Mouse (Mus musculus) cortical plate, adult 2 months (tissue): ENCODE results near the gene Slc22a13.
"Not testable (repeated sequence)": the region's sequence is repeated elsewhere in the genome, so short reads cannot be mapped to it uniquely, and the experiment has no call there.

Experiments
- CTCF ChIP-seq: fragments of 200-500 bp; IDR thresholded peaks from 2 replicates; pipeline ENCODE4 v1.5.1; 2011; ENCODE audit warnings: mild to moderate bottlenecking, control low read depth, low read length; ENCODE audit not compliant: insufficient read depth; ENCODE audit errors: extremely low read depth
- POLR2A ChIP-seq: fragments of 200-500 bp; IDR thresholded peaks from 2 replicates; pipeline ENCODE4 v1.6.1; 2011; ENCODE audit warnings: mild to moderate bottlenecking, low read length, control low read depth; ENCODE audit not compliant: insufficient read depth; ENCODE audit errors: extremely low read depth

DNA sequence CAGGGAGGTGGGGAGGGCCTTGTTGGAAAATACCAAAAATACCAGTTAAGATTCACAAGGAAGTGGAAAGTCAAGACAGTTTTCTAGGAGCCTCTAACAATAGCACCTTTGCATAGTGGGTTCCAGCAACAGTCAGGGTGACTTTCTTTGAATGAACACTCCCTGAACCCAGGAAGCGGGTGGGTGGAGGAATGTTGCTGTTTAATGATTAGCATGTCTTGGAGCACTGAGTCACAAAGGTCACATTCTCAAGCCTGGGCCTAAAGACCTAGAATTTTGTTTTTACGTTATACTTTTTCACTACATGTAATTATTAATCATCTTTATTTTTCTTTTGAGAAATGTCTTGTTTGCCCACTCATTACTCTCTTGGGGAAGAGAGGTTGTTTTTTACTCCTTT lies 6.4 kb upstream of the Slc22a13 start:
- TF ChIP-seq CTCF, POLR2A: not testable (repeated sequence)
